Mouse (Mus musculus) hindbrain, embryonic 11.5 days (tissue): ENCODE measurements around the gene Atg13. TPM values are rescaled to one million over a fixed set of nuclear protein-coding genes. Genes with fewer than 3 reads are reported as not detected.

Experiments
- polyA plus RNA-seq: library from polyadenylated mRNA; unstranded; fragments of >200 nt; fragmentation: Nextera tagmentation; extraction: Ambion mirVana; gene quantifications from 2 replicates; pipeline ENCODE4 v1.2.1, GENCODE M21; 2014

Atg13 gene
- polyA plus RNA-seq, 1 experiment from 2014 or later = 31.9 TPM

Other genes with a start within 250 kb of the Atg13 start
- 132 and 171 TPM in 2 replicates for gene Ckap5, start 183.8 kb downstream of the Atg13 start, polyA plus RNA-seq
- gene F2, start 74.2 kb downstream of the Atg13 start, polyA plus RNA-seq = 0.27 and 0.29 TPM in 2 replicates
- 6.5 and 10.2 TPM in 2 replicates for gene Zfp408, start 60.8 kb downstream of the Atg13 start, polyA plus RNA-seq
- 79.6 and 86.8 TPM in 2 replicates for gene Arhgap1, start 60.7 kb downstream of the Atg13 start, polyA plus RNA-seq
- gene Harbi1, start 276 bp upstream of the Atg13 start, polyA plus RNA-seq = 17.8 and 20.6 TPM in 2 replicates
- gene Ambra1, start 19.6 kb upstream of the Atg13 start, polyA plus RNA-seq = 19.0 and 19.2 TPM in 2 replicates
- gene Chrm4, start 216.7 kb upstream of the Atg13 start, polyA plus RNA-seq = 0.20 and 0.42 TPM in 2 replicates
- 960 and 984 TPM in 2 replicates for gene Mdk, start 221.7 kb upstream of the Atg13 start, polyA plus RNA-seq
- gene Gm9821, start 235.1 kb upstream of the Atg13 start, polyA plus RNA-seq = 0.27 and 0.37 TPM in 2 replicates